Mouse (Mus musculus): Measurements from ENCODE around the gene Sh3tc1. TPM values are rescaled to one million over a fixed set of nuclear protein-coding genes. Genes with fewer than 3 reads are reported as not detected.

Sh3tc1 gene
- polyA plus RNA-seq, 1 experiment: not detected

DNA sequence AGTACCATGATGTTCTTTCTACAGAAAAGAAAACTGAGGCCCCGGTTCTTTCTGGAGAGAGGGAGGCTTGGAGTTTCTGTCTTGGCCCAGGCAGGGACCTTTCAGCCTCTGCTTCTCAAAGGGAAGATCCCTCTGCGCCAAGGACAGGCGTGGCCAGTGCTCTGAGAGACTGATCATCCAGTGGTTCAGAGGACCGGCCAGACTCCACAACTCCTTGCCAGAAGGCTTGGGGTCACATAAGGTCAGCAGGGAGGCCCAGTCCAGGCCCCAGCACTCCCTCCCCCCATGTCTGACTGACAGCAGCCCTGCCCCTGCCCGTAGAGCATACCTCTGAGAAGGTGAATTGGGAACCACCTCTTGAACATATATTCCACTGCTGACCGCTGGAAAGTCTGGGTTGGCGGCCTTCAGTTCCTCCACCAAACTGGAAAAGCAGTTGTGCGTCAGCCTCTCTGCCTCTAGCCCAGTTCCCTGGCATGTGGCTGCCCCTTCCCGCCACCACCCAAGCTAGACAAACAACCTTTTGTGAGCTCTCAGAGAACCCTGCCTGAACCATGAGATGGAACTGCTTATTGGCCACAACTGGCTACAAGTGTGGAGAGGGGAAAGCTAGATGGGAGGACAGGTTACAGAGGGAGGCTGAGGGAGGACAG lies 85.9 kb downstream of the Sh3tc1 start:
- no peak for TF ChIP-seq GATA1 (IDR thresholded peaks at IDR 0.05; ENCODE audit: low read length)

DNA sequence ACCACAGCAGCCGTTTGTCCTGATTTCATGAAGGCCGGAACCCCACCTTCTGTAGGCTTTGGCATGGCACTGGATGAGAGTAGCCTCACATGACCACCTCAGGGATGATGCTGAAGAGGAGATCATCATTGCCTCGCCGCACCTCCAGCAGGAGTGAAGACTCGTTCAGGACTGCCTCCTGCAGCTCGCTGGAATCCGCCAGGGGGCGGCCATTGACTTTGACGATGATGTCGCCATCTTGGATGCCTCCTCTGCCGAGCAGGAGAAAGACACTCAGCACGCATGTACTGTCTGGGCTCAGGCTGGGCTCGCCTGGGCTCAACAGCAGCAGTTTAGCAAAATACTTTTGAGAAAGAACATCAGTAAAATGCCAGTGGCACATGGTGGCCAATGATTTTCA lies 86.9 kb downstream of the Sh3tc1 start:
- TF ChIP-seq GATA1 (IDR thresholded peaks at IDR 0.05; ENCODE audit: low read length): no peak

DNA sequence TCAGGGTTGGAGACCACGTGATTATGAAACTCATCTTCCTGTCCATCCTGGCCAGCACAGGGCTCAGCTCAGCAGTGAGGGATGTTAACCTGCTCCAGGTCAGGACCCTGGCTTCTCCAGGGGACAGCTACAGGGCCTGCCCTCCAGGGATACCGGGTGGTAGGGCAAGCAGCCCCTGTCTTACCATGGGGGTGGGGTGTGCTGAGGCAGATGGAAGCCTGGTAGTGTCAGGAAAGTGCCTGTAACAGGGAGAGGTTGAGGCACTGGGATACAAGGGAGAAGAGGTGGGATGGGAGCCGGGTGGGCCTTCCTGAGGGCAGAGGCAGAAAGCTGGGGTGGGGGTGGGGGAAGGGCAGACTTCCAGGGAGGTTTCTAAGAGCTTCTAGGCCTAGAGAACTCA lies 87.5 kb downstream of the Sh3tc1 start:
- TF ChIP-seq GATA1 (IDR thresholded peaks at IDR 0.05; ENCODE audit: low read length): no peak

- no peak for TF ChIP-seq GATA1 (IDR thresholded peaks at IDR 0.05; ENCODE audit: low read length)
Measured at GRCm38 (mm10) chr5:35648230-35648629, 91.6 kb downstream of the Sh3tc1 start.

DNA sequence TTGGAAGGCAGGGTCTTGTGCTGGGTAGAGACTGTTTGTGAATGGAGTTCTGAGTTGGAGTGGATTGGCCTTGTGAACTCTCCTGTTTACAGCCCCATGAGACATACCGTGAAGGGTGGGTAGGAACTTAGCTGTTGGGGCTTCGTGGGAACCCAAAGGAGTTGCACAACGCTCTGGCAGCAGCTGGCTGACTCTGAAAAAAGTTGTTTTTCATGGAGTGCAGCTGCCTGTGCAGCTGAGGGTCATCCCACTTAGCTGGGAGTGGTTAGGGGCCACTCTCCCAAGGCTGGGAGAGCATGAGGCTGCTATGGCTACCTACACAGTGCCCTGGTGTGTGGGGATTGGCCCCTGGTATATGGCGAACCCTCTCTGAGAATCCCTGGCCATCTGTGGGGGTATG lies 92.2 kb downstream of the Sh3tc1 start:
- no peak for TF ChIP-seq GATA1 (IDR thresholded peaks at IDR 0.05; ENCODE audit: low read length)

Other genes starting within 250 kb of the Sh3tc1 start
- 0.78 and 1.9 TPM in 2 replicates for gene Cpz, start 214.3 kb downstream of the Sh3tc1 start, polyA plus RNA-seq (2012)
- 6.5 and 6.6 TPM in 2 replicates for gene Trmt44, start 164.9 kb downstream of the Sh3tc1 start, polyA plus RNA-seq (2012)
- 3.7 and 4.3 TPM in 2 replicates for gene Acox3, start 156.9 kb downstream of the Sh3tc1 start, polyA plus RNA-seq (2012)
- not detected in 2 replicates for gene Htra3, start 60.2 kb downstream of the Sh3tc1 start, polyA plus RNA-seq (2012)
- gene Ablim2, start 17.9 kb upstream of the Sh3tc1 start, polyA plus RNA-seq (2012): not detected in 2 replicates
- not detected in 2 replicates for gene Afap1, start 153.3 kb upstream of the Sh3tc1 start, polyA plus RNA-seq (2012)